Mouse (Mus musculus) retina, postnatal 7 days (tissue): ENCODE data around the gene Camkk2.

Source experiments
- DNase-seq: peaks from one replicate; pipeline ENCODE4 v3.0.0-alpha.2; 2012; ENCODE audit warnings: low read depth, low spot score

Gene Camkk2

DNA sequence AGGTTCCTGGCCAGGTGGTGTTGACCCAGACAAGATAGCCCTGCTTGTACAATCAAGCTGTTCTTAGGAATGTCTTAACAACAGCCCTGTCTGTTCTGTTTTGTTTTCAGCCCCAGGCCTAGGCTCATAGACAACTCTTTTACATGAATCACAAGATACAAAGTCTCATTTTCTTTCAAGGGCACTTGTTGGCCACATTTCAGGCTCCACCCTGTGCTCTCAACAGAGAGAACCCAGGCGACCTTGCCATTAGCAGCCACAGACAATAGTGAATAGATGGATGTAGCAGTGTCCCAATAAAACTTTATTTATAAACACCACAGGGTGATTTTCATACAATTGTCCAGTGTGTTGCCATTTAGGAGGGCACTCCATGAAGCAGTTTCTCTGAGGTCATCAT is 2.9 kb upstream of the Camkk2 start:
- no peak for DNase-seq

DNA sequence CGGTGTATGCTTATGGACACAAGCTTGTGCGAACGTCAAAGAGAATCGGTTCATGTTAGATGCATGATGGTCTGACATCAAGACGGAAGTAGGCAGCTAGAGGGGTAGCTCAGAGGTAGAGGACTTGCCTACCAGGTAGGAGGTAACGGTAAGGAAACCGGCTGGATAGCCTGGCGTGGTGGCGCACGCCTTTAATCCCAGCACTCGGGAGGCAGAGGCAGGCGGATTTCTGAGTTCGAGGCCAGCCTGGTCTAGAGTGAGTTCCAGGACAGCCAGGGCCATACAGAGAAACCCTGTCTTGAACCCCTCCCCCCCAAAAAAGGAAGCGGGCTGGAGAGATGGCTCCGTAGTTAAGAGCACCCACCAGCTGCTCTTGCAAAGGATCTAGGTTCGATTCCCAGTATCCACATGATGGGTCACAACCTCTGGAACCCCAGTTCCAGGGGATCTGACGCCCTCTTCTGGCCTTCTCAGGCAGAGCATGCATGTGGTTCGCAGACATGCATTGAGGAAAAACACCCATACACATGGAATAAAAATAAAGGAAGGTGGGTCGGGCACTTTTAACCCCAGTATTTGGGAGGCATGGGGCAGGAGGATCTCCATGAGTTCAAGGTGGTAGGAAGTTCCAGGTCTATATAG is 1.7 kb upstream of the Camkk2 start:
- DNase-seq, result no peak

DNA sequence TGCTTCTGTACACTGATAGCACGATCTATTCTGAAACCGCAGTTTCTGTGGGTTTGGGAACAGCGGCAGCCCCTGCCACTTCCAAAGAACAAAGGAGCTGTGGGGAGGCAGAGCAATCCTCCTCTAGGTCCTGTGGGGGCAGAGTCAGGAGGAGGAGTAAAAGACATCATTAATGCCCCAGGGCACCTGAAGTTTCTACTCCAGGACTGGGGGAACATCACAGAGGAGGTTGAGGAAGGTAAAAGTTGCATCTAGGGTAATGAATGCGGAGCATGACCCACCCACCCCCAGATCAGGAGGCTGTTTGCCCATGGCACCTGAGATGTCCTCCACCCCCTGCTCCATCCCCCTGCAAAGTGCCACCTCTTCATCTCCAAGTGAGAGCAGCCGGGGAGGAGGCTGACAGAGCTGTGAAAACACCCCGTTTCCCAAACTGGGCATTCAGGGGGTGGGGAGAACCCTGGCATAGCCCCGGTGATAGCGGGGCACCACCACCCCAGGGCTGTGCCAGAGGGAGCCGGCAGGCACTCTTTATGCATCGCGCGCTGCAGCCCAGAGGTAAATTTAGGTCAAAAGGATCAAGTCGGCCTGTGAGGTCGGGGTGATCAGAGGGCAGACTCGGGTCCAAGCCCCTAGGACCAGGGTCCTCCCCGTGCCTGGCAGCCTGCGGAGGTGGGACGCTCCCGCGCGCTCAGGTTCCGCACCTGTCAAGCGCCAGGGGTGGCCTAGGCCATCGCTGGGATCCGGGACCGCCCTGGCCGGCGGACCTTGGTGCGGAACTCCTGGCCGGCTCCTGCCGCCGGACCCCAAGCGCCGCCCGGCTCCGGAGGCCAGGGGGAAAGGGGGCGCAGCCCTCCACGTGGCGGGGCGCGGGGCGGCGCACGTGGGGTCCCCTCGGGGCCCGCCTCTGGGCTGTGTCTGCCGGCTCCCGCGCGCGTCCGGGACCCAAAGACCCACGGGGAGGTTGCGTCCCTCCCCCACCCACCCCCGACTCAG is 680 bp downstream of the Camkk2 start:
- DNase-seq, result peak; percentile 14

DNA sequence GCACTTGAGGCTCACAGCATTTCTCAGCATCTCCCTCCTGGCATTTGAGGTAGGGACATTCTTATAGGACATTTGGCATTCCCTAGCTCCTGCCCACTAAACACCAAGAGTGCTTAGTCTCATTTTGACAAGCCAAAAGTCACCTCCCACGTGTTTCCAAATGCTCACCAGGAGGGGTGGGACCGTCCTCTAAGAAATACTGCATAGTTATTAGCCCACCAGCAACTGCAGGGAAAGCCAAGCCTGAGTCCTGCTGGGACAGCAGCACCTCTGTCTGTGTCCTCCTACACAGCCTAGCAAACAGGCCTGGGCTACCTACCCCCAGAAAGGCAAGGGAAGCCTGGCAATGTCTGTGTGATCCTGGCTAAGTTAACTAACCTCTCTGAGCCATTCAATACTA is 1.9 kb downstream of the Camkk2 start:
- DNase-seq, result no peak

DNA sequence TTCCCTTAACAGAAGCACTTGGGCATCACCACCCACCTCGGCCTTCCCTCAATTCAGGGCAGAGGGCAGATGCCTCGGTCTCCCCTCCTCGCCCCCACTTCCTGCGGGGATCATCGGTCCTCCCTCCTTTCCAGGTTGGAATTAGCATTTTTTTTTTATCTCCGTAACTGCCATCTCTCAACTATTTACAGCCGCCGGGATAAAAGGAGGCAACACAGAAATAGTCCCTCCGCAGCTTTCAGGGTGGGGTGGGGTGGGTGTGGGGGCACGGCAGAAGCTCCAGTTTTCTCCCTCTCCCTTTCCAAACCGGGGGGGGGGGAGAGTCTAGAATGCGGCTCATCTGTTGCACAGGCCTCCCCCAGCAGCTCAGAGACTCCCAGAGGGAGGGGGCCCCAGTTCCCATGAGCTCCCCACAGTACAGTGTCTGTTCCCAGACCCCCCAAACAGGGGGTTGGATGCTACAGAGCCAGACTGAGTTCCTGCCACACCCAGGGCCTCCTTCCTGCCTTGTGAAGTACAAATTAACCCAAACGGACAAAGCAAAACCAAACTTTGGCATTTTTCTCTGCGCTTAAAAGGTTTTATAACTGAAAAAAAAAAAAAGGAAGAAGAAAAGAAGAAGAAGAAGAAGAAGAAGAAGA is 3.4 kb downstream of the Camkk2 start:
- DNase-seq, result no peak

DNA sequence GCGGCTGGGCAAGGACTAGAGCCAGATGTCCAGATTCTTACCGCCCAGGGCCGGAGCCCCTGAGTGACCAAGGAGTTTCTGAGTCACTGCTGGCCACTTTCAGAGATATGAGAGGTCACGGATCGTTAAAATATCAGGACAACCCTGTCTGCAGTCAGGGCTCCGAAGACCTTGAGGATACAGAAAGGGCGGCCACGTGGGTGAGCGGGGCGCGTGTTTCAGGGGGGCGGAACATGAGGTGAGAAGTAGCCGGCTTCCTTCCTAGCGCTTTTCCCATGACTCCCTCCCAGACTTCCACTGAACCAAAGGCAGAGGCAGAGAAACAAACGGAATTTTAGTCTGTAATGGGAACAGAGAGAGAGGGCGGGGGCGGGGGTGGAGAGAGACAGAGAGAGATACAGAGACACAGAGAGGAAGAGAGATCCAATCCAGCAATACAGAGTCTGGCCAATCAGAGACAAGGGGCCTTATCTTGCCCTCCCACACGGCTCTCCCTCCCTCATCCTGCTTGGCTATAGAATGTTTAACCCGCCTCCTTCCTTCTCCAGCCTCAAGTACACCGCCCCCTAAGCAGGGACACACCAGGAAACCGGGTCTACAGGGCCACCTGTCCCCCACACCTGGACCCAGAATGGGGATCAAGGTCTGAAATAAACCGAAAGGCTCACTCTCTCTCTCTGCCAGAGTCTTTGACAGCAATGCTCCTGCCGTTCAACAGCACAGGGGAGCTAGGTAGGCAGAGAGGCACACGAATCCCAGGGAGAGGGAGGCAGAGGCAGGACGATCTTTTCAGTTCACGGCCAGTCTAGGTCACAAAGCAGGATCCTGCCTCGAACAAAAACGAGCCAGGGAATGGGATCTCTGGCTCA is 4.2 kb downstream of the Camkk2 start:
- DNase-seq, result no peak

DNA sequence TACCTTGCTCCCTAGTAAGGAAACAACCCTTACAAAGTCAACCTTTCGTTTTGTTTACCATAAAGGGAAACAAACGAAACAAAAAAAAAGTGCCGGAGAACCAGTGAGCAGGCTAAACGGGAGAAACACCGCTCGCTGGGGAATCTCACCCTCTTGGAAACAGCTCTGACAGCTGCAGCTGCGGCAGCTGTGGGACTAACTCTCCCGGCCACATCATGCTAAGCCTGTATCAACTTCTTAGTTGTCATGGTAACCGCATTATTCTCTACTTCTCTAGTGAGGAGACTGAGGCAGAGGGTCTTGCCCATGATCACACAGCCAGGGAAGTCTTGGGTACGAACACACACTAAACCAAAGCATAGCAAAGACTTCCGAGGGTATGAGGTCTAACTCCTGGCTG is 5.5 kb downstream of the Camkk2 start:
- DNase-seq, result no peak

DNA sequence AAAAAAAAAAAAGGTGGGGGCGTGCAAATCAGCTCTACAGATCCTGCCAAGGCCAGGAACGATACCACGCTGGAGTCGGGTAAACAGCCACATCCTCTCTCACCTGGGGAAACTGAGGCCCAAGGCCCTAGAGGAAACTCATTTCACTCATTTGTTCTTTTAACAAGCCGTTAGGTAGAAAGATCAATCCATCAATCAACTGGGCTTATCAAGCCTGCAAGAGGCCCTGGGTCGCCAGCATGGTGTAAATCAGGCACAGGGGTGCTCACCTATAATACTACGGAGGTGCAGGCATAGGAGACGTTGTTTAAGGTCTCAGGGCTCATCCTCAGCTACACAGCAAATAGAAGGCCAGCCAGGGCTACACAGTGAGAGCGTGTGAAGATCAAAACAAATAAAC is 7.8 kb downstream of the Camkk2 start:
- DNase-seq, result no peak

DNA sequence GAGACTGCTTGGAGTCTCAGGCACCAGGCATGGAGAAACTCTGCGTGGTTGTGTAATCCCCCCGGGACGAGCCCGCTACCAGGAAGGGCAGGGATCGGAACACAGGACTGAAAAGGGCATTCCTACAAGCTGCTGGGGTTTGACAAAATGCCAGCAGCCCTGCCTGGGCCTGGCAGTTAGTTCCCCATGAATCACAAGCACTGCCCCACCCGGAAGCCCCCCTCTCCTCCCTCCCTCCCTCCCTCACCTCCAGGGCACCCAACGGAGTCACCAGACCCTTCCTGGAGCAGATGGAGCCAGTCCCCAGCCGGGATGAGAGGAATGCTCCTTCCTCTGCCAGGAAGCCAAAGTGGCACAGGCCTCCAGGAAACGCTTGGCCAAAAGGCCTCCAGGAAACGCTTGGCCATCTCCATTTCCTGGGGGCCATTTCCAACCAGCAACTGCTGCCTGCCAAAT is 8.4 kb downstream of the Camkk2 start:
- DNase-seq, result no peak

DNA sequence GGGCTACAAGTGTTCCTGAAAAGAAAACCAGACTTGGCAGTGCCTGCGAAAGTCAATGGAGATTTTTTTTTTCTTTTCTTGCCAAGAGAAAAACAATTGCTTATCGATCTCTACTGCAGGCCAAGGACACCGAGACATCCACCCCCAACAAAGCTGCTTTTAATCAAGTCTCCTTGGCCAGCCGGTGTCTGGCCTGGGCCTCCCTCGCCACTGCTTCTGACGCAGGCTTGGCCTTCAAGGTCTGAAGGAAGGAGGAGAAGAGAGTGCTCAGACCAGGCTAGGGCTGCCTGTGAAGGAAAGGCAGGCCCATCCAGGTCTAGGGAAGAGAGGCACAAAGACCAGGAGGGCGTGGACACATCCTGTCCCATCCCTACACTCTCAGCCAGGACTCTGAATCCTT is 8.9 kb downstream of the Camkk2 start:
- DNase-seq, result no peak

DNA sequence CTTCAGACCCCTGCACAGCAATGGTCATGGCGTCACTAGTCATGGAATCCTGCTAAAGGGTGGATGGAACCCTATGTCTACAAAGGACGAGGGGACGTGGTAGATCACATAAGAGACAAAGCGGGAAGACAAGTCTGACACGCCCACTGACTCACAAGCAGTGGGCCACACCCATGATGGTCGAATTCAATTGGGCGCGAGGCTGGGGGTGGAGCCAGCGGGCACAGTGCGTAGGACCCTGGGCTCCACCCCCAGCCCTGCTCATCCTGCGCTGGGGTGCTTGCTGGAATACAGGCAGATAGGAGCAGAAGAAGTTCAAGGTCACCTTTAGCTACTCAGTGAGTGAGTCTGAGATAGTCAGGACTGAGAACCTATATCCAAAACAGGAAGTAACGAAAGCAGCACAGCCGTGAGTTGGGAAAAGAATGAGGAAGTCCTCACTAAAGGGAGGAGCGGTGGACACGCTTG is 10.1 kb downstream of the Camkk2 start:
- no peak for DNase-seq

DNA sequence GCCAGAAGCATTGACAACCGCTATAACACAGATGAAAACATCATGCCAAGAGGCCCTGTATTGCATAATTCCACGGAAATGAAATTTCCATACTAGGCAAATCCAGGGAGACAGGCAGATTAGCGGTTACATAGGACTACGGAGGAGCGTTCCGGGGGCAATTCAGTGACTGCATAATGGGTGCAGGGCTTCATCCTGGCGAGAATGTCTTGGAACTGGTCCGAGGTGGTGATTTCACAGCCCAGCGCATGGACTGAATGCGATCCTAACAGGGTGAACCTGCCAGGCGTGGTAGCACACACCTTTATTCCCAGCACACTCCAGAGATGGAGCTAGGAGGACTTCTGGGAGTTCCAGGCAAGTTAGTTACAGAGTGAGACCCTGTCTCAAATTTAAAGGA is 11.9 kb downstream of the Camkk2 start:
- DNase-seq, result no peak

DNA sequence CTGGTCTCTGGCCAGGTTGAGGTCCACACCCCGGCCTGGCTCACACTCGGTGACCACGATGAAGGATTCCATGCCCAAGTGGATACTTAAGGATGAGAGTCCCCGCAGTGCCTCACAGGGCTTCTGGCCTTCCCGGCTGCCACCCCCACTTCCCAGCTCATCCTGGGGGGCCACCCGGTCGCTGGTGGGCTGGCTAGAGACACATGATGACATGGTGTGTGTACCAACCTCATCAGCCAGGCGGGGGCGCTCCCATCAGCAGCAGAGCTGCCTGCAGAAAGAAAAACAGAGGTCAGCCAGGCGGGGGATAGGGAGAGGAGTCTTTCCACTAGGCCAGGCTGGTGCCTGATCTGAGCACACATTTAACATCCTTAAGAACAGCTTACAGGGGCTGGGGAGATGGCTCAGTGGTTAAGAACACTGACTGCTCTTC is 15.2 kb downstream of the Camkk2 start:
- no peak for DNase-seq

DNA sequence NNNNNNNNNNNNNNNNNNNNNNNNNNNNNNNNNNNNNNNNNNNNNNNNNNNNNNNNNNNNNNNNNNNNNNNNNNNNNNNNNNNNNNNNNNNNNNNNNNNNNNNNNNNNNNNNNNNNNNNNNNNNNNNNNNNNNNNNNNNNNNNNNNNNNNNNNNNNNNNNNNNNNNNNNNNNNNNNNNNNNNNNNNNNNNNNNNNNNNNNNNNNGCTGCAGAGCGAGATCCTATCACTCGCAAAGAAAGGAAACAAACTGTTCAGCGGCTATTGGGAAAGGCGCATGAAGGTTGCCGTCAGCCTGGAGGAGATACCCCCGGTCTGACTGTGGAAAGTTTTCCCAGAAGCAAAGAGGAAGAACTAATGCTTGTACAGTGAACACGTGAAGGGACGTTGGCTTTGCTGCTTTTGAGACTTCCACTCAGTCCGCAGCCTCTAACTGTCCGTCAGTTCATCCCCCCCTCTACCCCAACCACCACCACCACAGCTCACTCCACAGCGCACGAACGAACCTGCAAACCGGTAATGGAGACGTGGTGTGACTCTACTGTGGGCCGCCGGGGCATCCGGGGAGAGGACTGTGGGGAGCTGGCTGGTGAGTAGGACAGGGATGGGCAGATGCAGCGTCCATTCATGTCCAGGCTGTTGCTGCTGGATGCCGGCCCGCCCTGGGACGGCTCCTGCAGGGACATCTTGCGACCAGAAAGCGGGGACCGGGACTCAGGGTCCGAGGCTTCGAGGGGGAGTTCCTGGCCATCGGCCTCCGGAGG is 15.8 kb downstream of the Camkk2 start:
- DNase-seq, result no peak

DNA sequence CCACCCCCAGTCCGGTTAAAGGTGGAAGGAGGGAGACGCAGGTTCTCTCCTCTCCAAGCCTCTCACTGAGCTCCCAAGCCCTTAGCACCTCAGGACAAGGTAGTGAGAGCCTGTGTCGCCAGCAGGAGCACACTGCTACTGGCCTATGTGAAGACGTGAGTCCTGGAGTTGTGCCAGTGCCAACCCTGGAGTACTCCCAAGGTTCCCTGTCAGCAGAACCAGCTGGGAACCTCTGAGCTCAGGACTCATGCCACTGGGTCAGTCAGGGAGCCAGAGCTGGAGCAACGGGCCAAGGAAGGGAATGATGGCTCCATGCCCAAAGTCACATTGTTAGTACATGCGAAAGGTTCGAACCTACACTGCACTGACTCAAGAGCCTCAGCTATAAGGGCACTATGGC is 22.5 kb downstream of the Camkk2 start:
- no peak for DNase-seq

DNA sequence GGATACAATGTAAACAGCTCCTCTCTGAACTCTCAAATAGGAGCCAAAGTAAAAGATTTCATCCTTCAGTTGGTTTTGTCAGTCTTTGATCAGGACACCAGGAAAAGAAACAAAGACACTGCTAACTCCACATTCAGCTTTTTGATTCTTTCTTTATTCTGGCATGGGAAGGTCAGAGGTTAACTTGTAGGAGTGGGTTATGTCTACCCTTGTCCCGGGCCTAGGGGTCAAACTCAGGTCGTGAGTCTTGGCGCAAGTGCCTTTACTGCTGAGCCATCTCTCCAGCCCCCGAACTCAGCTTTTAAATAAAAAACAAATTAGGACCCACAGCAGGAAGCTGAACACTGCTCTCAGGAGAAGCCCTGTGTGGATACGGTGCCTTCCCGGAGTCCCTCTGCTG is 23.1 kb downstream of the Camkk2 start:
- DNase-seq, result no peak

DNA sequence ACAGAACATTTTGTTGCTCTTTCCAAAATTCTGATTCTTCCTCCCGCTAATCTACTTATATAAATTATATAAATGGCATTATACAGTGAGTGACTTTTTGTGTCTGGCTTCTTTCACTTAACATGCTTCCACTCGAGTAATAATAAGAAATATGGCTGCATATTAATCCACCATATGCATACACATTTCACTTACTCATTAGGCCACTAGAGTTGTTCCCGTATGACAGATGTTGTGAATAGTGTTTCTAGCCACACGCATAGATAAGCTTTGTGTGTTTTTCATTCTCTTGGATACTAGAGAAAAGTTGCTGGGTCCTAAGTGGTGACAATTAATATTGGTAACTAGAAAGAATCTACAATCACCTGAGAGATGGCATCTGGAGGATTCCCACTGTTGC is 23.6 kb downstream of the Camkk2 start:
- no peak for DNase-seq

DNA sequence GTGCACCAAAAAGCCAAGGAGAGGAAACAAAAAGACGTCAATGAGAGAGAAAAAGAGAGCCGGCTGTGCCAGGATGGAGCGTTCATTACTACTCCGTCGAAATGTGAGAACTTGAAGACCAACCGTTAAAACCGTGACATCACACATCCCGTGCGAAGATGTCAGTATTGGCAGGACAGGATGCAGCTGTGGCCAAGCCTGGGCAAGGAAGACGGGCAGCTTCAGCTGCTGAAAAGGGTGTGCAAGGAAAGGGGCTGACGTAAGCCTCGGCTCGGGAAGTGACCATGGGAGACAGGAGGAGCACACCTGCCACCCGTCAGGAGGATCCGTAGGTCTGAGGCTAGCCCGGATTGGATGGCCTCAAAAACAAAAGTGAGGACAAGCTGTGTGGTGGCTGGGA is 24.7 kb downstream of the Camkk2 start:
- no peak for DNase-seq

DNA sequence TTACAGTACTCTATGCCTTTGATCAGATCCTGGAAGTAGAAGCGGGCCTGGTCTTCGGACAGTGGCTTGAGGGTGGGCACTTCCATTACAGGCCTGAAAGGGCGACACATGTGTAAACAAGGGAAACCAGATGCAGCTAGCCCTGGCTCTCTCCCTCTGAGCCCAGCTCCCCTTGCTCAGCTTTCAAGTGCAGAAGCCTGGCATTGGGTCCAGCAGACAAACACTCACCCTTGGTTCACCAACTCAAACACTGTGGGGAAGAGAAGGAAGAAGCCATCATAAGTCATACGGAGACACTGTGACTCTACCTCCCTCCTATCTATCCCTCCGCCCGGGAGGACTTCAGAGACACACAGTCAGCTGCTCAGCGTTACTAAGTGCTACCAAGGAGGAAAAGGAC is 31.3 kb downstream of the Camkk2 start:
- no peak for DNase-seq

DNA sequence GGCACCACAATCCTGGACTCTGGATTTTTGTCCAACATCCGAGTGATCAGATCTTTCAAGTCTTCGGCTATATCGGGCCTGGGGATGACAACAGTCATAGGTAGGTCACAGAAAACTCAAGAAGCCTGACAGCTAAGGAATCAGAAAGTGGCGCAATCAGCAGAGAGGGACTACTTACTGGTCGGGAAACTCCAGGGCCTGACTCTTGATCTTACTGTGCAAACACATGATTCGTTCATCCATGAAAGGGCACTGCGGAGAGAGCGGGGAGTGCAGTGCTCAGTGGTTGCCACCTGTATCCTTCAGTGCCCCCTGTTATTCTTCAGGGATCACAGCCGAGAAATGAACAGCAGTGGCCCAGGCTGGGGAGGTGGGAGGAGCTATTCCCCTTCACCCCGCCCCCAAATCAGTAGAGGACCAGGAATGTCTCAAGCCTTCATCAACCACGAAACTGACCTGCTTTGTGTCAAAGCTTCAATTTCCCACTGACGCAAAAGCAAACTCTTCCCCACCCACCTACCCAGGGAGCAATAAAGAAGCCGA is 35.3 kb downstream of the Camkk2 start:
- no peak for DNase-seq
